Mouse (Mus musculus) gastrocnemius, postnatal 4 days (tissue): ENCODE data around the gene Mettl23. TPM values are rescaled to one million over a fixed set of nuclear protein-coding genes. Genes with fewer than 3 reads are reported as not detected.
"Not testable (repeated sequence)": the region's sequence is repeated elsewhere in the genome, so short reads cannot be mapped to it uniquely, and the experiment has no call there.

ENCODE experiments used
- DNase-seq, 2 experiments: peaks; one replicate each; pipeline ENCODE4 v3.0.0; 2021 to 2022; ENCODE audit warnings: low spot score in 2 of 2, mixed read lengths in 2 of 2
- total RNA-seq, 2 experiments: library from RNA; stranded (reverse); gene quantifications; 2 replicates each; pipeline ENCODE4 v1.2.3; 2021

Mettl23 gene
- total RNA-seq, 2 experiments from 2014 or later: 23.7 to 26.6 TPM

GRCm38 (mm10) chr11:116846593-116847181 is 3.6 kb downstream of the Mettl23 start:
- no peak for DNase-seq

DNA sequence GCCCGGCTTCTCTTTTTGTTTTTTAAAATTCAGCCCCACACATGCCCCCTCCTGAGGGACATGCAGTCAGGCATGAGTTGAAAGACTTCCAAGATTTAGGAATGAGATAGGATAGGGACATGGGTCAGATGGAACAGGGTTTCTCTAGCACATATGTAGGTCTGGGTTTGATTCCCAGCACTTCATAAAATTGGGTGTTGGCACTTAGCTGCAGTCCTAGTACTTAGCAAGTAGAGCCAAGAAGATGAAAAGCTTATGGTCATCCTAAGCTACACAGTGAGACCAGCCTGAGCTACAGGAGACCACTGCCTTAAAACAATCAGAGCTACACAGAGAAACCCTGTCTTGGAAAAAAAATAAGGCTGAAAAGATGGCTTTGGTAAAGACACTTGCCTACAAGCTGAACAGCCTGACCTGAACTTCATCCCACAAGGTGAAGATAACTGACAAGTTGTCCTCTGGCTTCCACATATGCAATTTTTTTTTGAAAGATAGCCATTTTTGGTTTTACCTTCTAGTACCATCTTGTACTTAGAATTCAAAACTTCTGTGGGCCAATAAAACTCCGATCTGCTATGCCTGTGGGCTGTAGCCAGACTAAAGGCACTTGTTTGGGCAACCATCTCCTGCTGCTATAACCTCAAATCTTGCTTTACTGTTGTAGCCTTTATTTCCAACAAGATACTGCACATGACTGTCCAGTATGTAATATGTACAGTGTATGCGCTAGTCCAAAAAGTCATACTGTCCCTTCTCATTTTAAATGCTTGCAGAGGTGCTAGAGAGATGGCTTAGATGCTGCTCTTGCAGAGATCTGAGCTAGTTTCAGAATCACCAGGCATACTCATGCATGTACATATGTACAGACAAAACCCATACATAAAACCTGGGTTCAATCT is 4.4 kb downstream of the Mettl23 start:
- no peak for DNase-seq

- DNase-seq: no peak
These were observed 5.2 kb downstream of the Mettl23 start for GRCm38 (mm10) chr11:116848086-116848876.

DNA sequence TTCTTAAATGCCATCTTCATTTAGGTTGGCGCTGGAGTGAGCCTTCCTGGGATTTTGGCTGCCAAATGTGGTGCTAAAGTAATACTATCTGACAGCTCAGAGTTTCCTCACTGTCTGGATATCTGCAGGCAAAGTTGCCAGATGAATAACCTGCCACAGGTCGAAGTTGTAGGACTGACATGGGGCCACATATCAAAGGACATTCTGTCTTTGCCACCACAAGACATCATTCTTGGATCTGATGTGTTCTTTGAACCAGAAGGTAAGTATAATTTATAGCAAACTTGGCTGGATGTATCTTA is 5.8 kb downstream of the Mettl23 start:
- DNase-seq: not testable (repeated sequence)

GRCm38 (mm10) chr11:116849587-116849986 is 6.5 kb downstream of the Mettl23 start:
- no peak for DNase-seq

DNA sequence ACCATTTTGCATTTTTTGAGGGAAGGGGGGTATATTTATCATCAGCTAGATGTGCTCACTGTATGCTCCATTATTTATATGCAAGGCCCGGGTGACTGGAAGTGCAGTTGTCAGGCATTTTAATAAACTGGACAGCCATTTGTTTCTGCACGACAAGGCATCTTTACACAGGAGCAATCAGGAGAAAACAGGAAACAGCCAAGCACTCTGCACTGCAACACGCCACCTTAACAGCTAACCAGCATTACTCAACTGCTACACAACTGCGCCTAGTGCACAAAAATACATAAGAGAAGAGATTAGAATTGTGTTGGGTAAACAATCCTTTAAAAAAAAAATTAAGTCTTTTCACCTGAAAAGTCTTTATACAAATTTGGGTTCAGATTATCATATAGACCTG is 7.0 kb downstream of the Mettl23 start:
- DNase-seq: no peak

DNA sequence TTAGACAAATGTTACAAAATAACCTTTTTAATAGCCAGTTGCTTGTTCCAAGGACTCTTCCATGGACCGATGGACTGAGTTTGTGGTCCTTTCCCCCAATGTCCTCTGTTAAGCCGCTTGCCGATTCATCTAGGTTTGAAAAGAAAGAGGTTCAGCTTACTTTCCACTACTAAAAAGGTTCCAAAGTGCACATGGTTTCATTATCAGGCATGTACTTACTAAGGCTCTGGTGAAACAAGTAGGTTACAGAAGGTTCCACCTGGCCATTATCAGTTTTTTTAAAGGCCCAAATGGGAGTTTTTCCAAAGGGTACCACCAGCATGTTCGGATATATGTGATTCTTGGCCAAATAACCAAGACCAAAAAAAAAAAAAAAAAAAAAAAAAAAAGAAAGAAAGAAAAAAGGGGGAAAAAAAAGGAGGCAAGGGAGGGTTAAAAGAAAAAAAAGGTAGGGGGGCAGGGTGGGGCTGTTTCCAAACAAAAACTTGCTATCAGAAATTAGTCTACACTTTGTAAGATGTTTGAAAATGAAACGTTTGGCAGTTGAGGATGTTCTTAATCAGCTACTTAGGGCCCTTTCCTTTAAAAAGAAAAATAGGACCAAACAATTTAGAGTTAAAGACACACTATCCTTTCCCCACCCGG is 7.9 kb downstream of the Mettl23 start:
- DNase-seq: no peak

DNA sequence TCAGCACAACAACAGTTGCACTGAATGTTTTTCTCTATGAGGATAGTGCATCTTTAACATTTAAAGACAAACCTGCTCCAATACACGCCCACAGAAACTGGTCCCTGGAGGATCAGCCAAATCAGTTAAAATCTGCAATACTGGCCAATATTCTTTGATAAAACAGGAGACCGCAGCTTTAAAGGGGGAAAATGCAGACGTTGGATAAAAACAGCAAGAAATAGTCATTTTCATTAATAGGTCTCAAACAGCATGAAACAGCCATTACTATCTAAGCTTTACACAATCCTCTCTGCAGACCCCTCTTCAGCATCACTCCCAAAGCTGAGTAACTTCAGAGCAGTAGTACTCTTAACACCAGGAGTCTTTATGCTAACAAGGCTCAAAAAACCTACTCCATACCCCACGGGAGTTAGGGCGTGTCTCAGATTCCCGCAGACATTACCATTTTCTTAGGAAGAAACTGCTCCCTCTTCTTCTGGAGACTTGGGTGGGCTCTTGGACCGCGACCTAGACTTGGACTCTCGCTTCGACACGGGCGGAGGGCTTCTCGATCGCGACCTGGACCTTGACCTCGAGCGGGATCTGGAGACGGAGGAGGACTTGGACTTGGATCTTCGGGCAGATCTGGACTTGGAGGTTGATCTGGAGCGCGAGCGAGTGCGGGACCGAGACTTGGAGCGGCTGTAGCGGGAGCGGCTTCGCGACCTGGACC is 8.7 kb downstream of the Mettl23 start:
- DNase-seq: no peak

DNA sequence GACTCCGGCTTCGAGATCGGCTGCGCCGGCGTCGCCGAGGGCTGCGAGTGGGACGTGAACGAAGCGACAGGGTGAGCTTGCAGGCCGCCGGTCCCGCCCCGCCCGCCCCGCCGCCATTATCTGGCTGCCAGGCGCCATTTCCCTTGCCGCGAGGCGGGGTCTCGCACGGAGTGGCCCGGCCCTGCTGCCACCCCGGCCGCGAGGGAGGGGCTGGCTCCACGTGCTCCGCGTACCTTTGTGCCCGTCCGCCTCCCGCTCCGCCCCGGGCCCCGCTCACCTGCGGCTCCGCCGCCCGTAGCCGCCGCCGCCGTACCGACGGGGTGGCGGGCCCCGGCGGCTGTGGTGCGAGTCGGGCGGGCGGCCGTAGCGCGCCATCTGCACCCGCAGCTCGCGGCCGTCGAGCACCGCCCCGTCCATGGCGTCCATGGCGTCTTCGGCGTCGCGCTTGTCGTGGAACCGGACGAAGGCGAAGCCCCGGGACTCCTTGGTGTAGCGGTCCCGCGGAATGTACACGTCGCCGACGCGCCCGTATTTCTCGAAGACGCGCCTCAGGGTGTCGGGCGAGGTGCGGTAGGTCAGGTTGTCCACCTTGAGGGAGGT is 9.3 kb downstream of the Mettl23 start, which contains the start of gene Mfsd11:
TSS of gene Mfsd11 (plus strand) at position 150 of the 600 bp plus-strand sequence.
- peak; percentile 69 to 84 for DNase-seq

GRCm38 (mm10) chr11:116852891-116853511 is 9.9 kb downstream of the Mettl23 start, which contains the start of gene Srsf2:
Gene Srsf2 (minus strand): TSS chr11:116853094.
- DNase-seq: peak; percentile 96 to 98

GRCm38 (mm10) chr11:116853512-116853928 is 10.4 kb downstream of the Mettl23 start:
- DNase-seq: peak; percentile 97 to 98

DNA sequence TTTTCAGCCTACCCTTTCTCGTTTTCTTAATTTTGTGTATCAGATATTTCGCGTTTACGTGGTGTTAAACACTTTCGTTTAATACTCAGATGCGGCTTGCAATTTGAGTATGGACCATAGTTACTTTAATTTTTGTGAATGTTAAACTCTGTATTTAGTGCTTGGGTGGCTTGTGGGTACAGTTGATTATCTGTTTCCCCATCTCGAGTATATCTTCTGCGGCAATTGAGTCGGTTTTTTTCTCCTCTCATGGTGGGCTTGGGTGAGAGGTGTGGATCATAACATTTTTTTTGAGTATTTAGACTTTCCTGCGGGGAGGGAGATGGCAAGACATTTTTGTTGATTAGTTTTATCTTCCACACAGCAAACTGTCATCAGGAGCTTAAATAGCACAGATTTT is 11.2 kb downstream of the Mettl23 start:
- DNase-seq: no peak

GRCm38 (mm10) chr11:116857183-116857850 is 14.2 kb downstream of the Mettl23 start:
- no peak for DNase-seq

DNA sequence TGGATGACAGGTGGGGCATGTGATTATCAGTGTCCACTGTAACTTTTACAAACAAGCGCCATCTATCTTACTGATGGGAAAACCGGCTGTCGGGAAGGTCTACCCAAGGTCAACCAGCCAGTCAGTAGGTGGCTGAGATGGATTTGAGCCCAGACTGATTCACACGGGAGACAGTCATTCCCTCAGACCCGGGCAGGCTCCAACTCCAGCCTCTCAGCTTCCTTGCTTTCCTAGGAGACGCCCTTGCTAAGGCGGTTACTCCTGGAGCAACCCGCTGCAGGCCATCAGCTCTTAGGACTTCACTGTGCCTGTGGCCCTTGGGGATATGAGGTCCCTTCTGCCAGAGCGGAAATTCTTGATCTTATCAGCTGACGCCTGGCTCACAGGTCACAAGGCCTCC is 21.4 kb downstream of the Mettl23 start:
- no peak for DNase-seq

DNA sequence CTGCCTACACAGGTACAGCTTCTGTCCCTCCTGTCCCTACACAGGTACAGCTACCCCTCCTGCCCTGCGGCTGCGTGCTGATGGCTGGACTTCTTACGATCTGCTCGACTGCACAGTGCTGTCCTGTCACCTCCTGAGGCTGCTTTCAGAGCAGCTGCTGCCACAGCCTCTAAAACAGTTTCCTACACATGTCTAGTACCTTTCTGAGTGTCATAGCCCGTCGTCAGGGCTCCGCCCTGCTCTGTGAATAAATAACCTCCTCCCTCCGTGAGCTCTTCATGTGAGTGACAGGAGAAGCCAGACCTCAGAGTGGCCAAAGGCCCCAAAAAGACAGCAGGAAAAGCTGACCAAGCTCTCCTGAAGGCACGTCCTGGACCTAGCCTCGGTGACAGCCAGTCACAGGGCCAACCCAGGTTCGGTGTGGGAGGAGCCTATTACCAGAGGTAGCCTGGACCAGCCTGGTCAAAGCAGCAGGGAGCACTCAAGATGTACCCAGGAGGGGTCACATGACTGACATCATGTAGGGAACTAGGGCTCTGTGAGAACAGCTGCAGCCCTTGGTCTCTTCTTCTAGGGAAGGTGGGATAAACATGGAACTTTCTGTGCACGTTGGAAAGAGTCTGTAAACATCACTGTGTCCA is 23.0 kb downstream of the Mettl23 start:
- DNase-seq: no peak

GRCm38 (mm10) chr11:116868129-116868528 is 25.1 kb downstream of the Mettl23 start:
- DNase-seq: peak in 1 of 2 experiments; percentile 29

DNA sequence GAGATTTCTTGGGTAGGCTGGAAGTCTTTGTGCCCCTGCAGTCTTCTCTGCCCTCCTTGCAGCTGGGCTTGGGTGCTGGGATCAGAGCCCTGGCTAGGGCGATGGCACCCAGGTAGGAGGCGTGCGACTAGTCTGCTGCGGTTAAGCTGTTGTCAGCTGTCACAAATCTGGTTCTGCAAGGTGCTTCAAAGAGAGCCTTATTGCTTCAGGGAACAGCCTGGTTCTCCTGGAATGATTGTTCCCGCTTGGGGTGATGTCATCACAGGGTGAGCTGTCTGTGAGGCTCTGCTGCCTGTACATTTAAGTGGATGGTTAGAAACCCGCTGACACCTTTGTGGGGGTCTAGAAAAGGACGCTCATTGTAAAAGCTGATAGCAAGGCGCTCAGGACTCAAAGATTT is 26.1 kb downstream of the Mettl23 start:
- DNase-seq: no peak

- no peak for DNase-seq
These were observed 26.6 kb downstream of the Mettl23 start for GRCm38 (mm10) chr11:116869641-116870040.

DNA sequence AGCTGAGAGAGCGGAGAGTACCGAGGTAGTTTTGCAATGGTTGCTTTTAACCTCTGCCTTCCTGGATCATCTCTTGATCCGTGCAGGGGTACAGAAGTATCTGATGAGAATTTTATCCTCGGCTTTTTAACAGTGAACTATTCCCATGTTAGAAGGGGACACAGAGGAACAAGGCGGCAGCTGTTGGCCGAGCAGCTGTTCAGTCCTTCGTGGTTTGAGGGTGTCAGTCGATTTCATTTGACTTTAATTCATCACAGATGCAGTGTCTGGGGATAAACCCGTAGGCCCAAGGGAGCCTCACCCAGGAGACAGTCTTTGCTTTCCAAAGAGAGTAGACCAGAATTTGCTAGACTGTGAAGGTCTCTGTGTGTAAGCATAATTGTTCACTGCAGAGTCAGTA is 28.5 kb downstream of the Mettl23 start:
- no peak for DNase-seq
